Mouse (Mus musculus) CH12.LX (cell line): ENCODE results near the gene Xrn2. TPM values are rescaled to one million over a fixed set of nuclear protein-coding genes. Genes with fewer than 3 reads are reported as not detected.
"Not testable (repeated sequence)": the region's sequence is repeated elsewhere in the genome, so short reads cannot be mapped to it uniquely, and the experiment has no call there.

Source experiments
- DNase-seq: peaks from one replicate; pipeline ENCODE4 v3.0.0-alpha.2; 2013; ENCODE audit errors: extremely low read depth
- H3K27ac ChIP-seq: 2 replicates; pipeline ENCODE4 v1.5.1; 2012; ENCODE audit warnings: low read depth, mild to moderate bottlenecking, control low read depth, moderate library complexity; ENCODE audit not compliant: insufficient read depth
- H3K27me3 ChIP-seq: replicated peaks from 2 replicates; pipeline ENCODE3; 2012; ENCODE audit warnings: inconsistent platforms
- H3K36me3 ChIP-seq, 2 experiments: replicated peaks in 1 of 2; 2 replicates each; pipeline versions ENCODE3 to v1.6.1; 2012; ENCODE audit warnings: inconsistent platforms in 1 of 2, low read length in 1 of 2, mild to moderate bottlenecking in 1 of 2, mixed read lengths in 1 of 2, moderate library complexity in 1 of 2; ENCODE audit not compliant: control insufficient read depth in 1 of 2, insufficient read depth in 1 of 2
- H3K4me1 ChIP-seq, 2 experiments: 2 replicates each; pipeline ENCODE4 v1.6.1; 2012; ENCODE audit warnings: inconsistent platforms in 1 of 2, moderate library complexity in 1 of 2; ENCODE audit not compliant: insufficient read depth in 2 of 2, control insufficient read depth in 1 of 2
- H3K4me2 ChIP-seq: 2 replicates; pipeline ENCODE4 v1.6.1; 2012; ENCODE audit warnings: low read depth, mild to moderate bottlenecking, control low read depth; ENCODE audit not compliant: poor library complexity, insufficient read depth, severe bottlenecking
- H3K4me3 ChIP-seq, 3 experiments: fragments of 150-350 bp in 1 of 3; sonication (generic) in 1 of 3; replicated peaks in 1 of 3; 2 replicates each; pipeline versions ENCODE3 to v1.5.1; 2011 to 2012; ENCODE audit warnings: low read depth in 2 of 3, low read length in 2 of 3, mild to moderate bottlenecking in 2 of 3, moderate library complexity in 2 of 3, control low read depth in 1 of 3, improper control_type of control experiment in 1 of 3, inconsistent platforms in 1 of 3, mixed read lengths in 1 of 3; ENCODE audit not compliant: poor library complexity in 1 of 3
- H3K79me2 ChIP-seq: replicated peaks from 2 replicates; pipeline ENCODE4 v1.6.1; 2012; ENCODE audit warnings: mild to moderate bottlenecking, moderate library complexity; ENCODE audit not compliant: control insufficient read depth, poor library complexity, insufficient read depth, severe bottlenecking; ENCODE audit errors: extremely low read depth
- H3K9ac ChIP-seq: 2 replicates; pipeline ENCODE4 v1.6.1; 2012; ENCODE audit warnings: low read depth, mild to moderate bottlenecking, control low read depth, moderate library complexity; ENCODE audit not compliant: insufficient read depth
- H3K9me3 ChIP-seq: replicated peaks from 2 replicates; pipeline ENCODE3; 2012; ENCODE audit warnings: low read length, inconsistent platforms, mixed read lengths
- BHLHE40 ChIP-seq: IDR thresholded peaks from 2 replicates; pipeline ENCODE4 v1.6.1; 2011; ENCODE audit warnings: mild to moderate bottlenecking, low read depth, low read length, improper control_type of control experiment
- ETS1 ChIP-seq: conservative IDR thresholded peaks from 2 replicates; pipeline ENCODE4 v1.6.1; 2012; ENCODE audit warnings: low read depth, mild to moderate bottlenecking, inconsistent platforms, low read length, improper control_type of control experiment, moderate library complexity
- JUND ChIP-seq: conservative IDR thresholded peaks from 2 replicates; pipeline ENCODE4 v1.6.1; 2011; ENCODE audit warnings: low read depth, low read length, improper control_type of control experiment
- MAFK ChIP-seq: IDR thresholded peaks from 2 replicates; pipeline ENCODE4 v1.6.1; 2011; ENCODE audit warnings: low read length, improper control_type of control experiment; ENCODE audit not compliant: insufficient replicate concordance
- MAZ ChIP-seq: IDR thresholded peaks from 2 replicates; pipeline ENCODE4 v1.6.1; 2012; ENCODE audit warnings: low read depth, mild to moderate bottlenecking, inconsistent platforms, low read length, improper control_type of control experiment, moderate library complexity
- MXI1 ChIP-seq: IDR thresholded peaks from 2 replicates; pipeline ENCODE4 v1.6.1; 2011; ENCODE audit warnings: mild to moderate bottlenecking, low read depth, low read length, improper control_type of control experiment
- PAX5 ChIP-seq: IDR thresholded peaks from 2 replicates; pipeline ENCODE4 v1.6.1; 2012; ENCODE audit warnings: low read length, inconsistent platforms, mixed read lengths
- SMC3 ChIP-seq: IDR thresholded peaks from 2 replicates; pipeline ENCODE4 v1.6.1; 2011; ENCODE audit warnings: low read depth, low read length, improper control_type of control experiment
- TCF12 ChIP-seq: IDR thresholded peaks from 2 replicates; pipeline ENCODE4 v1.6.1; 2014; ENCODE audit warnings: low read depth, mild to moderate bottlenecking, inconsistent platforms, low read length, improper control_type of control experiment
- USF1 ChIP-seq: IDR thresholded peaks from 2 replicates; pipeline ENCODE4 v1.6.1; 2014; ENCODE audit warnings: low read depth, mild to moderate bottlenecking, inconsistent platforms, low read length, improper control_type of control experiment
- ZC3H11A ChIP-seq: IDR thresholded peaks from 2 replicates; pipeline ENCODE4 v1.6.1; 2012; ENCODE audit warnings: low read depth, mild to moderate bottlenecking, inconsistent platforms, low read length, improper control_type of control experiment
- ZMIZ1 ChIP-seq: IDR thresholded peaks from 2 replicates; pipeline ENCODE4 v1.6.1; 2012; ENCODE audit warnings: low read depth, mild to moderate bottlenecking, inconsistent platforms, low read length, improper control_type of control experiment
- ZNF384 ChIP-seq: IDR thresholded peaks from 2 replicates; pipeline ENCODE4 v1.6.1; 2012; ENCODE audit warnings: low read depth, low read length, improper control_type of control experiment, inconsistent platforms
- dilution Hi-C: fragments of 300-500 bp; cut with MboI; formaldehyde crosslinking; loops from 2 replicates; pipeline ENCODE4 v1.14.3; 2020; ENCODE audit warnings: low sequenced_read_pairs; ENCODE audit not compliant: extremely low pct_unique_long_range_greater_than_20kb, extremely low pct_ligation_motif_present
- in situ Hi-C: fragments of 300-500 bp; cut with MboI; formaldehyde crosslinking; loops from 3 replicates; pipeline ENCODE4 v1.14.3; 2019; ENCODE audit warnings: low sequenced_read_pairs, low pct_ligation_motif_present, low pct_unique_long_range_greater_than_20kb, mixed read lengths
- polyA plus RNA-seq: library from polyadenylated mRNA; unstranded; fragments of >175 nt; gene quantifications from 2 replicates; pipeline ENCODE4 v1.2.1, GENCODE M21; 2012; ENCODE audit warnings: low read depth; ENCODE audit not compliant: insufficient read length
- total RNA-seq, 2 experiments: library from RNA; depleted of rRNA; stranded (reverse); fragments of 300-350 nt in 1 of 2; fragments of >200 nt in 1 of 2; gene quantifications; 2 replicates each; pipeline ENCODE4 v1.2.3; 2012 to 2014

Xrn2 gene
- total and polyA plus RNA-seq, 3 experiments, result 106 to 115 (median 114) TPM

DNA sequence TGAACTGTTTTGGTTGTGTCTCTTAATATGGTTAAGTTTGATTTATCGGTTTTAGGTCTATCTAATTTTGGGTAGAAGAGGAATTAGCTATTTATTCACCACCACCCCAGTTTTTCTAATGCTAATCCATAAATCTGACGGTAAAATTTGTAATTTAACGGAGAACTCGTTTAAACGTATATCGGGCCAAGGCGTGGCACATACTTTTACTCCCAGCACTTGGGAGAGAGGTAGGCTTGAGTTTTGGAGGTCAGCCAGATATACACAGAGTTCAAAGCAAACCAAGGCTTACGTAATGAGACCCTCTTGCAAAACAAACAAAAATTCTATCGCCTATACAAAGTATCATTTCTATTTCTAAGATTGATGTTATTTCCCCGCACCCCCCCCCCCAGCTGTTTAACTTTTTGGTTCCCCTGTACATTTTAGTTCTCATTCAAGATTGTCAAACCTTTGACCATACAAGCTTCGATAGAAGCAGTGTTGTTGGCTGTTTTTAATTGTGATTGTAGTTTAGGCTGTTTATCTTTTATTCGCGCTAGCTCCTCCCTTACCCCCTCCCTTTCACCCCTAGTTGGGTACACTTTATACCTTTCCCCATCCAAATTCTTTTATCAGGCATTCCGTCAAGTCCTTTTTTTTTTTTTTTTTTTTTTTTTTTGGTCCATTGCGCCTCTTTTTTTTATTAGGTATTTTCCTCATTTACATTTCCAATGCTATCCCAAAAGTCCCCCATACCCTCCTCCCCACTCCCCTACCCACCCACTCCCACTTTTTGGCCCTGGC, 1.5 kb downstream of the Xrn2 start:
- DNase-seq, result no peak
- TF ChIP-seq MXI1, result no peak
- TF ChIP-seq ZNF384, result 0 out of 2 replicates have a peak, but pooled peaks have one; percentile 43
- no peak for TF ChIP-seq JUND
- in situ Hi-C loops (no loop called here), dilution Hi-C loops (no loop called here)
- Histone ChIP-seq H3K36me3 (peaks cover 4 to 19% of the 10 kb centered on the region in 2 experiments), H3K27me3 (no peaks in the 10 kb centered on the region), H3K27ac (no peak overlapping the region), H3K4me3 (peak overlapping the region; percentile 94 to 97 (median 95)), H3K9ac (peak overlapping the region; percentile 88), H3K79me2 (peaks cover 60% of the 10 kb centered on the region), H3K9me3 (peaks cover 5% of the 10 kb centered on the region), H3K4me2 (peak overlapping the region; percentile 87), H3K4me1 (peaks cover 9 to 43% of the 10 kb centered on the region in 2 experiments; a peak in 3 of 4 replicates)

DNA sequence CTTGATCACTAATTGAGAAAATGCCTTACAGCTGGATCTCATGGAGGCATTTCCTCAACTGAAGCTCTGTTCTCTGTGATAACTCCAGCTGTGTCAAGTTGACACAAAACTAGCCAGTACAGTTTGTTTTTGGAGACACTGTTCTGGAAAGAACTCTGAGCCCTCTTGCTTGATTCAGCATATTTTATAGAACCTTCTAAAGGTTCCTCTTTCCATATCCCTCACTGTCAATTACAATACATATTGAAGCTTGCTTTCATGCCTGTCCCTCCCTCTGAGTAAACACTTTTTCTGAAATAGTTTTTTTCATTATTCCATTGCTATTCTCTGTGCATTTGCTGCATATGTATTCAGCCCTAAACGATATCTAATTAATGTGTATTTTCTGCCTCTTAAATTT, 9.2 kb downstream of the Xrn2 start:
- peaks cover 63% of the 10 kb centered on the region for H3K79me2 ChIP-seq
- H3K27me3 ChIP-seq, DNase-seq, dilution Hi-C loops, H3K9ac ChIP-seq, H3K27ac ChIP-seq, in situ Hi-C loops, H3K4me3 ChIP-seq, H3K4me2 ChIP-seq, H3K9me3 ChIP-seq: not testable (repeated sequence)
- H3K4me1 ChIP-seq, result peaks cover 3 to 29% of the 10 kb centered on the region in 2 experiments
- peaks cover 12 to 41% of the 10 kb centered on the region in 2 experiments for H3K36me3 ChIP-seq

DNA sequence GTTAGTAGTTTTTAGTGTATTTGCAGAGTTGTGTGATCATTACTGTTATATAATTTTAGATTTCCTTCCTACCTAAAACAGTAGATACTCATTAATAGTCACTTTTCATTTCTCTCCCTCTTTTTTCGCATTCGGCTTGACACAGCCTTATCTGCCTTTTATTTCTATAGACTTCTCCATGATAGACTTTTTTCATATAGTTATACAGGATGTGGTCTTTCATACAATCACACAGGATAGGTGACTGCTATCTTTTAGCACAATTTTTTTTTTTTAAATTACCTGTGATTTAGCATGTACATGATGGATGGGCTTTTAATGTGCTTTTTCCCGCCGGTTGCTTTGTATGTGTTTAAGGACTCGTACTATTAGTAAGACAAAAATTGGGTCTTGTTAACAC, 10.3 kb downstream of the Xrn2 start:
- no peak overlapping the region for H3K27ac ChIP-seq
- in situ Hi-C loops (no loop called here), dilution Hi-C loops (no loop called here)
- H3K9me3 ChIP-seq, result no peaks in the 10 kb centered on the region
- H3K36me3 ChIP-seq, result peaks cover 14 to 49% of the 10 kb centered on the region in 2 experiments
- H3K27me3 ChIP-seq, result no peaks in the 10 kb centered on the region
- H3K9ac ChIP-seq, result no peak overlapping the region
- no peak overlapping the region for H3K4me3 ChIP-seq
- TF ChIP-seq ZNF384 (no peak), ZC3H11A (no peak), ETS1 (no peak), TCF12 (no peak), MAZ (no peak), PAX5 (no peak), ZMIZ1 (no peak), SMC3 (no peak), MAFK (no peak), USF1 (no peak), BHLHE40 (no peak)
- TF ChIP-seq, all 38 proteins: peak for 0
- peaks cover 3 to 27% of the 10 kb centered on the region in 2 experiments for H3K4me1 ChIP-seq
- no peak for DNase-seq
- peaks cover 54% of the 10 kb centered on the region for H3K79me2 ChIP-seq
- no peak overlapping the region for H3K4me2 ChIP-seq
